Mouse (Mus musculus) heart, adult 11 months (tissue): ENCODE results near the gene Gm44965.

ENCODE experiments used
- DNase-seq: peaks from one replicate; pipeline ENCODE4 v3.0.0; 2022

Gene Gm44965

DNA sequence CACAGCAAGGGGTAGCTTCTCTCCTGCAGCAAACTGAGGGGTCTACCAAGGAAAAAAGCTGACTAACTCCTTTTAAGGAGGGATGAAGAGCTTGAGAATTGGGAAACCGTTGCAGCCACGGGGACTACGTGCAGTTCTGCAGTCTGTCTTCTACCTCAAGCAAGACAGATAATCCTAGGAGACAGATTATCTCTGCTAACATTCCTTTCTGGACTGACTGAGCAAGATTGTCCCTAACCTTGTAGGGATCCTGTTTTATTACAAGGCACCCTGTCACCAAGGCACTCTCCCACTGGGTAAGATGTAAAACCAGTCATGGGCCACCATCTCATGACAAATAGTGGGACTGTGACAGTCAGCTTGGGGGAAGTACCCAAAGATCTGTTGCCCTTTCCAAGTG lies 12.5 kb upstream of the Gm44965 start:
- peak; percentile 71 for DNase-seq

DNA sequence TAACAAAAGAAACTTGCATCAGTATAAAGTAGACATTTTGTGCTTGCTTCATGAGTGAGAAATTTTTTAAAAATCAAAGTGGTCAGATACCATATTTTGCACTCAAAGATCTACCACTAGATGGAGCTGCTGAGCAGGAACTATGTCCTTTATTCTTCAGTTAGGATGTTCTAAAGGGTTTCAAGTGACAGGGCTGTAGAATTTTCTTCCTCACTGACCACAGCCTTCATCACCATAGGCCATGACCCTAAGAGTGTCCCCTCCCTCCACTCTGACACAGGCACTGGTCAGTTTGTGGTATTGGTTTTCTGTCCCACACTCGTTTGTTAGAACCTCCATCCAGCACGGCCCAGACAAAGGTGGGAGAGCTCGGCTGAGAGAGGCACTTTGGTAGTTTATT lies 11.7 kb upstream of the Gm44965 start:
- peak; percentile 82 for DNase-seq

DNA sequence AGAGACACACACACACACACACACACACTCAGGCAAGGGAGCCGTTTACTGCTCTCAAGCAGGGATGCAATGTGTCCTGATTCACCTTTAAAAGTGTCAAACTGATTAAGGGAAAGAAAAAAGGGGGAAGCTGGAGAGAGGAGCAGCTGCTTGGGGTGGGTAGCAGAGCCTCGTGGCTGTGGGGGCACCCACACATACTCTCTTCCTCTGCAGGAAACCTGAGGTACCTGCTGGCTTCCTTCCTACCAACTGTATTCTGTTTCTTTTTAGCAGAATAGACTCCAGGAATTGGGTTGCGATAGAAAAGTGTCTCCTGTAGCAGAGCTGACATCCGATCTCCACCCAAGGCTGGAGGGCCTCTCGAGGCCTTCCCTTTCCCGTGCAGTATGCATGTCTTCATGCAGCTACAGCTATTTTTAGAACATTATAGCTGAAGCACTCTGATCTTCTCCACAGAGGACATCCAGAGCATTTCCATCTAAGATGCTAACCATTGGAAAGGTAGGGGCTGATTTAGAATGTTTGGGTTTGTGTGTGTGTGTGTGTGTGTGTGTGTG lies 4.5 kb upstream of the Gm44965 start, which contains the start of gene Gm45021:
TSS of gene Gm45021 (plus strand) at position 417 of the 557 bp plus-strand sequence.
- DNase-seq = no peak

DNA sequence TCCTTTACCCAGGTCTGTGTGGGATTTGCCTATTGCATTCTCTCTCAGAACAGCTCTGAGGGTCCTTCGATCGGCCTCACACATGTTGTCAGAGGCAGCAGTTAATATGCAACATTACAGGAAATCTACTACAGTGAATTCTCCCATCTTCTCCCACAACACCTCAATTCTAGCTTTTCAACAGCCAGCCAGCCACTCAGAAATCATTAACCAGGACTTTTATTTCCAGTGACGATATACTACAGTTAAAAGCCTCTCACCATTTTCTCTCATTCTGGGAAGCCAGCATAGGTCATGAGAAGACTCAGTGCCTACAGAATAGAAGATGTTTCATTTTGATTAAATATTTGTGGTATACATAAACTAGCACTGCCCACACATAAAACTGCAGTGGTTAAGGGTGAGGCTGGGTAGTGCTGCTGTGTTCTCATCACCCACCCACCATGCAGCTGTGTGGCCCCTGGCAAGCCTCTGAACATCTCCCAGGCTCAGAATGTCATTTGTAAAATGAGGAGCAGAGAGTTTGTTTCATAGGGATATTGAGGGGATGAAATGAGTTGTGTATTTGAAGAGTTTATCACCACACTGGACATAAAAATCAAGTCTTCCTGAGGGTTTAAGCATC lies 2.4 kb upstream of the Gm44965 start:
- DNase-seq = no peak

DNA sequence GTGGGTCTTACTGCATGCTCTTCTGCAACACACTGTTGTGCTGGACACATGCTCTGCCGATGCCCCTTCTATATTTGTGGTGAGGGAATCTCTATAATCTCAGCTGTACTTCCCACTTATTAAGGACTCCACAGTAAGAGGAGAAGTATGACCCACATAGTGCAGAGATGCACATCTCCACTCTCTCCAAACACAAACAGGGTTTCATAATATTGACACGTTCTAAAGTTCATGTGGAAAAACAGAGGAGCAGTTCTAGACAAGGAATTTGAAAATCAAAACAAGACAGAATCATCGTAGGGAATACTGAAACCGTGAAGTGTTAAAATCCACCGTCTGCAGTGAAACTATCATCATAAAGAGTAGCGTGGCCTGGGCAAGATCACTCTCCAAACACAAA lies 1.9 kb upstream of the Gm44965 start:
- DNase-seq = no peak

DNA sequence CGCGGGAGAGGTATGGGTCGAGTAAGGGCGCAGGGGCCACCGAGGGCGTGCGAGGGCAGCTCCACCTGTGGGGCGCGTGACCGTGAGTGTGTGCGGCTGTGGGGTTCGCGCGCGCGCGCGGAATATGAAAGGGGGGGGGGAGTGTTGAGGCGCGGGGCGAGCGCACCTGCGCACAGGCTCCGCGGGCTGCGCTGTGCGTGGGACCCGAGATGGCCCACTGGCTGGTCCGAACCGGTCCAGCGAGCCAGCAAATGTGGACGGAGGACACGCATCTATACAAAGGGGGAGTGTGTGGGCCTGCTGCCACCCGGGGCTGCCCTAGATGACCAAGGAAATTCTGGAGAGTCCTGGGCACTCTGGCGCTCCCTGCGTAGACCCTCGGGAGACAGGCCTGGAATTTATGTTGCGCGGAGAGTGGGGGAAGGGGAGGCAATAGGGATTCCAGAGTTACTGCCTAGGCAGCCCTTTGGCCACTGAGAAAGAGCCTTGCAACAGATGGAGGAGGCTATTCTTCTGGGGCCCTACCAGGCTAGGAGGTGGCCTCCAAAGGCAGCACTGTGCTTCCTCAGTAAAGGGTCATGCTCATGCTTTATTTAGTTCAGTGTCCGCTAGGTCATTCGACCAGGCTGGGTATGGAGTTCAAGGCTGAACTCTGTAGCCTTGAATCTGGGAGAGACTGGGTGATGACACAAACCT lies 450 bp downstream of the Gm44965 start:
- no peak for DNase-seq

DNA sequence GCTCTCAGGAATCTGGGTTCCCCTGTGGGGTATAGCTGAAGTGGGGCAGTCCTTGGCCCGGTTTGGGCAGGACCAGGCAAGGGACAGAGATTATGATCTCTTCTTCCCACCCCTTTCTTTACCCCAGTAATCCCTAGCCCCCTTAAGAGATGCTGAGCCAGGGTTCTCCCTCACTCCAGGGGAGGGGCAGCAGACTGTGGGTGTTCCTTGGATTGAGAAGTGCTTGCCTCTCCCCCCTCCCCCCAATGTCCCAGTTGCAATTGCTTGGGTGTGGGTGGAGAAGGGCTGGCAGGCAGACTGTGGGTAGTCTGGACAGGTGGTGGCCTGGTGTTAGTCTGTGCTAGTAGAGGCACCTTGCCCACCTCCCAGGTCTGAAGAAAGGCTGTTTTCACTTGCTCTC lies 1.5 kb downstream of the Gm44965 start:
- DNase-seq = peak; percentile 94

DNA sequence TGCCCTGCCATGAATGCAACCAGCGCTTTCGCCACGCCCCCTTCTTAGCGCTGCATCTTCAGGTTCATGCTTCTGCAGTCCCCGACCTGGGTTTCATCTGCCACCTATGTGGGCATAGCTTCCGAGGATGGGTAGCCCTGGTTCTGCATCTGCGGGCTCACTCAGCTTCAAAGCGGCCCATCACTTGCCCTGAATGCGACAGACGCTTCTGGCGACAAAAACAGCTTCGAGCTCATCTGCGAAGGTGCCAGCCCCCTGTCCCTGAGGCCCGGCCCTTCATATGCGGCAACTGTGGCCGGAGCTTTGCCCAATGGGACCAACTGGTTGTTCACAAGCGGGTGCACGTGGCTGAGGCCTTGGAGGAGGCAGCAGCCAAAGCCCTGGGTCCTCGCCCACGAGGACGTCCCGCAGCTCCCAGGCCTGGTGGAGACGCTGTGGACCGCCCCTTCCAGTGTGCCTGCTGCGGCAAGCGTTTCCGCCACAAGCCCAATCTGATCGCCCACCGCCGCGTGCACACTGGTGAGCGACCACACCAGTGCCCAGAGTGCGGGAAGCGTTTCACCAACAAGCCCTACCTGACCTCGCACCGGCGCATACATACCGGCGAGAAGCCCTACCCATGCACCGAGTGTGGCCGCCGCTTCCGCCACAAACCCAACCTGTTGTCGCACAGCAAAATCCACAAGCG lies 2.9 kb downstream of the Gm44965 start:
- peak; percentile 91 for DNase-seq

DNA sequence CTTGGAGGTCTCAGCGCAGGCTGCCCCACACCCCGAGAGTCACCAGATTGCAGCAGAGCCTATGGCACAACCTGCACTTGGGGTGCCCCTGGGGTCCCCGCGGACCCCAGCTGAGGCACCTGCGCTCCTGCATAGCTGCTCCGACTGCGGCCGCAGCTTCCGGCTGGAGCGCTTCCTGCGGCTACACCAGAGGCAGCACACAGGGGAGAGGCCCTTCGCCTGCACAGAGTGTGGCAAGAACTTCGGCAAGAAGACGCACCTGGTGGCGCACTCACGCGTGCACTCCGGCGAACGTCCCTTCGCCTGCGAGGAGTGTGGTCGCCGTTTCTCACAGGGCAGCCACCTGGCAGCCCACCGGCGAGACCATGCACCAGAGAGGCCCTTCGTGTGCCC lies 3.5 kb downstream of the Gm44965 start:
- DNase-seq = no peak

DNA sequence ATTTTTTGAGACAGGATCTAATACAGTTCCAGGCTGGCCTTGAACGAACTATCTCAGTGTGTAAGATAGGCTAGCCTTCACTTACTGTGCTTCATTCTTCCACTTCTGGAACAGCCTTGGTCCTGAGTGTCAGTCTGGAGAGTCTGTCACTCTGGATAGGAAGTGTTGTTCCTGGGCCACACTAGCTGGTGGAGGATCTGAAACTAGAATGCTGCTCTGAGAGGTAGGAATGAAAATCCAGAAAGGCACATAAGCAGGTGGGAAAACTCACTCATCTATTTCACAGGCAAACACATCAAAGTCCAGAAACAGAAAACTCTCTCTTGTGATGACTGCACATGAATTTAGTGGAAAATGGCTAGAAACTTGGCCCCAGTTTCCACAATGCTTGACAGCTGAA lies 6.9 kb downstream of the Gm44965 start:
- no peak for DNase-seq

DNA sequence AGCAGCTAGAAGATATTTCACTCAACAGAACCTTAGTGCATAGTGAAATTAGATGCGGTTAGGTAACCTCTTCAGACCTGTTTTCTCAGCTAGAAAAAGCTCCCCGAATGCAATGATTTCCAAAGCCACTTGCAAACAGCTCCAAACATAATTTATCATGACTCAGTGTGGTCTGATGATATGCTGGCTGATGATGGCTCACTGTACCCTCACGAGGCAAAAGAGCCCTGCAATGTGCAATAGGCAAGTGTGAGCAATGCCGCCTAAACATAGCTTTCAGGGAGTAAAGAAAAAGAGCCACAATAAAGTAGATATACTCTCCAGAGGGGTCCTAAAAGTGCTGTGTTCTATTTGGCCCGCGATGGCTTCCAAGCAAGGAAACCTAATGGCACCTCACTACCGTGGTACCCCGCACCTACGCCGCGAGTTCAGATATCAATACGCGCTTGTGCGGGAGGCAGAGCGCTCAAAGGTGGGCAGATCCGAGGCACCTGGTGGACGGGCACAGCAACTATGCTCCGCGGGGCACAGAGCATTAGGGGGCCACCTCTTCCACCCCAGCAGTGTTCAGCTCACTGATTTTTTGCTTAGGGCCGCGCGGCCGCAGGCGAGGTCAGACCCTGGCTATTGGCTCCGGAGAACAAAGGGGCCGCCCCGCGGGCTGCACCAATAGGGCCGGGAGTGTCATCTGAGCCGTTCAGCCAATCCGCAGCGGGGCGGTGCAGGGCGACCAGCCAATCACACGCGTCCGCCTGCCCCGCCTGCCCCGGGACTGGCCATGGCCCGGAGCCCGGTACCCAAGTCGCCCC lies 7.7 kb downstream of the Gm44965 start, which contains the start of gene Zfp775:
TSS of gene Zfp775 (plus strand) at position 793 of the 809 bp plus-strand sequence.
- peak; percentile 100 for DNase-seq

DNA sequence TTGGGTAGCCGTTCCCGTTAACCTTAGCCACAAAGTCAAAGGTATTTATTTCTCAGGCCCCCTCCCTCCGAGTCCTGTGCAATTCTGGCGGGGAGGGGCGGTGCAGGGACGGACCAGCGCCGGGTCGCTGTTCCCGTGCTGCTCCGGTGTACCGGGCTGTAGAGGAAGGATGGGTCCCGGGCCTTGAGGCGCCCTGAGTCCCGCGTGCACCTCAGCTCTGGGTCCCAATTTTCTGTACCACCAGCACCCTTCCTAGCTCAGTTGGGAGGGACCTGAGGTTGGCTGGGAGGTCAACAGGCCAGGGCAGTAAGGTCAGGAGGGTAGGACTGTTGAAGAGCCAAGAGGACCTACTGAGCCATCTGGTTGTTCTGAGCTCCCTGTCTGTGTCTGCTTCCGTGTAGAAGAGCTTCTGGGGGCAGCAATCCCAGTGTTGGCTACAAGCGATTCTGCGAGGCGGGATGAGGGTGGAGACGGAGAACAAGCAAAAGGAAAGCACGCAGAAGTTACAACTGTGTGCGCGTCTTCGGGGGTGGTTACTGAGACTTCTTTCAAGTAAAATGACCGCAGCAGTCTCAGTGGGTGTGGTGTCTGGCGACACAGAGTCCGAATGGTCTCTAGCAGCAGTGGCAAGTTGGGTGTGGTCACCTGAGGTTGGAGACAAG lies 8.5 kb downstream of the Gm44965 start:
- no peak for DNase-seq

DNA sequence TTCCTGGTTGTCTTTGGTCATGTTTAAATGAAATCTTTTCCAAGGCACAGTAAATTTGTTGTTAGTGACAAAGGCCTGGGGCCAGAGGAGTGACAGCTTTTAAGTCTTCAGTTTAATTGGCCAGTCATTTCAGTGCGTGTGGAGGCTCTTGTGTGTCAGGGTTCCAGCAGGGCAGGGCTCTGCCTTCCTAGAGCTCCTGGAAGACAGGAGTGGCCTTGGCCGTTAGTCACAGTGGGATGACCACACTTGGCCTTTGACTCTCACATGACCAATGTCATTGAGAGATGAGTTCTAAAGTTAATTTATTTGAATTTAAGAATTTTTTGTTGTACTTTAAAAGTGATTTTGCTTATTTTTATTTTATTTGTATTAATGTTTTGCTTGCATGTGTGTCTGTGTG lies 14.4 kb downstream of the Gm44965 start:
- DNase-seq = no peak

DNA sequence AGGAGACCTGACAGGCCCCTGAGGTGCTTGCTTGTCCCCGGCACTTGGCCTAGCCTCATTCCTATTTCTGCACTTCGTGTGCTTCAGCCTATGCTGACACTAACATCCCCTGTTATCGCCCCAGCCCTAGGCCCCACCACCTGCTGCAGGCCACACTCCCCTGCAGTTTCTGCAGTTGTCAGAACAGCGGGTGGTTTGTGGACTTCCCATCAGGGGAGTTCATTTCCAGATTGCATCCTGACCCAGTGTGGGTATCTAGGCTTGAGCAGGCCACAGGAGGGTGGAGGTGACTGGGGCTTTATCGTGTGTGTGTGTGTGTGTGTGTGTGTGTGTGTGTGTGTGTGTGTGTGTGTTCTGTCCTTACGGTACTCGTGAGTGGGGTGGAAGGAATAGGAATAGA lies 15.8 kb downstream of the Gm44965 start:
- DNase-seq = no peak

DNA sequence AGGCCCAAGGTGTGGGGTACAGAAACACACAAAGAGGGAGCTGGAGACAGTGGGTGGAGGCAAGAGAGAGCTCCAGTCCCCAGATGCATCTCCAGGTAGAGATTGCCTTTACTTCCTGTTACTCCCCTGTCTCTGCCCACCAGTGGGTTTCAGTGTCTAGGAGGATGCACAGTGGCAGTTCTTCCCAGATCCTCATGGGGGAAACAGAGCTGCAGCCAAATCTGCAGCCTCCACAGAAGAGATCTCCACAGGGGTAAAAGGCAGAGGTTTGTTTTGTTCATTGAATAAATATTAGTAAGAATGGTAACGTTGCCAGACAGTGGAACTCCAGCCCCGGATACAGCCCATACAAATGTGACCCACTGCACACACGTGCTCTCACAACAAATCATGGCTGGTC lies 16.9 kb downstream of the Gm44965 start:
- DNase-seq = no peak

DNA sequence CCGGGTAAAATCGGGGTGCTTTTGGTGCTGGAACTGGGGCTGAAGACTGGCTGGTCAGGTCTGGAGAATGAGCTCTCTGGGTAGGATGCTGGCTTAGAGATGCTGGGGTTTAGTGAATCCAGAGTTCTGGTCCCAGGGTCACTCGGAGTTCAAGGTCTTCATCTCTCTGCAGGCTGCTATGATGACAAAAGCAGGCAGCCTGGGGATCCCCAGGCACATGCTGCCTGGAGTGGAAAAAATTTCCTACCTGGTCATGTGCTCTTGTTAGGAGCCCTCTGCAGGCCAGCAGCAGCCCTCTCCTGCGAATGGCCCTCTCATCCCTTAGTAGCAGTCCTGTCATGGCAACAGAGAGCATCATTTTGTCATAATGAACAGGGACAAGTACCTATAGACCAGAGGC lies 19.7 kb downstream of the Gm44965 start:
- no peak for DNase-seq

DNA sequence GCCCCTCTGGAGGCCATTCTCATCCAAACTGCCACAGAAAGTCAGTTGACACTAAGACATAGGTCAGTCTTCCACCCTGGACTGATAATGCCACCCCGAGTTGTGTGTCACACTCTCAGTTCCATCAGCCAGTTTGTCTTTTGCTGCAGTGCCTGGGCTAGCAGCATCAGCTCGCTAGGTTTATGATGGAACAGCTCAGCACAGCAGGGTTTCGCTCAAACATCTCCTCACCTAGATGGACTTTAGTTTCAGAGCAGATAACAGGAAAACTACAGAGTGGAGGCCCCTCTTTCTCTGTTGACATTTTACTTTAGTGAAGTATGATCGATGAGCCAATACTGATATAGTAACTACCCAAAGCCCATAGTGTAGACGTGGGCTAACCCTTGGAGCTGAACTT lies 21.0 kb downstream of the Gm44965 start:
- DNase-seq = no peak

DNA sequence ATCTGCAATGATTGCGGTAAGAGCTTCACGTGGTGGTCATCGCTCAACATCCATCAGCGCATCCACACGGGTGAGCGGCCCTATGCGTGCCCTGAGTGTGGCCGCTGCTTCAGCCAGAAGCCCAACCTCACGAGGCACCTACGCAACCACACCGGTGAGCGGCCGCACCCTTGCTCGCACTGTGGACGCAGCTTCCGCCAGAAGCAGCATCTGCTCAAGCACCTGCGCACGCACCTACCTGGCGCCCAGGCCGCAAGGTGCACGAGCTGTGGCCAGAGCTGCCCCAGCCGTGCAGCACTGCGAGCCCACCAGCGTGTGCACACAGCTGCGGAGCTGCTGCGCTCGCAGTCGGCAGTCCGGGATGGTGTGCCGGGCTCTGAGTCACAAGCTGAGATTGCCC lies 26.3 kb downstream of the Gm44965 start:
- DNase-seq = no peak

DNA sequence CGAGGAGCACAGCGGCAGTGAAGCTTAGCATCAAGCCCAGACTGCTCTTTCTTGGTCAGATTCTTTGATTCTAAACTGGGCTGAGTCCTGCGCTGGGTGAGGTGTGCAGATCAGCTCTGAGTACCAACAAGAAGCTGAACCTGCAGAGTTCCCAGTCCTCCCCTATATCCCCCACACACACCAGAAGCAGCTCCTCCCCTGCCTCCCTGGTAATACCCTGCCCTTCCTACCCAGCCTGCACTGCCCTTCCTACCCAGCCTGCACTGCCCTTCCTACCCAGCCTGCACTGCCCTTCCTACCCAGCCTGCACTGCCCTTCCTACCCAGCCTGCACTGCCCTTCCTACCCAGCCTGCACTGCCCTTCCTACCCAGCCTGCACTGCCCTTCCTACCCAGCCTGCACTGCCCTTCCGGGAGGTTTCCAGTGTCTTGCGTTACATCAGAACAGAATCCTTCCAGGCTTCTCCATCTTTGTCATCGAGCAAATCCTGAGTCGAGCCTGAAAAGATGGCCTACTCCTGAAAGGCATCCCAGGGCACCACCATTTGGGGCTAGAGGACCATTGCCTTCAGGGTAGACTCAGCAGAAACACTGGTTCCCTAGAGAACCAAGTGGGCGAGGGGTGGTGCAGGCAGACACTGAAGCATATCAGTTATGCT lies 28.6 kb downstream of the Gm44965 start:
- DNase-seq = peak; percentile 68

DNA sequence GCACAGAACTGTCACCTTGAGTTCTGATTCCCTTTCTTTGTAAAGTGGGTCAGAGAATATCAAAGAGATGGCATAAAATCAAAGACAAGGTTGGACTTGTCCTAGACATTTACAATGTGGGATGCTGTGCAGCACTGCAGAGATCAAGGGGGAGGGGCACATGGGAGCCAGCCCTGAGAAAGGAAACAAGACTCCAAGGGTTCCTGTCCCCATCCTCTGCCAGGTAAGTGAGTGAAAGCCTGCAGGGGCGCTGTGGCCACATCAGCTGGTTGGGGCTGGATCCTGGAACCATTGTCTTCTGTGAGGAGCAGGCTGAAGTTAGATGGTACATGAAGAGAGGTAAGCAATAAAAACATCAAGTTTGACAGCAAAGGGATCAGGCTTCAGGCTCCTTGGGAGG lies 29.7 kb downstream of the Gm44965 start:
- no peak for DNase-seq

DNA sequence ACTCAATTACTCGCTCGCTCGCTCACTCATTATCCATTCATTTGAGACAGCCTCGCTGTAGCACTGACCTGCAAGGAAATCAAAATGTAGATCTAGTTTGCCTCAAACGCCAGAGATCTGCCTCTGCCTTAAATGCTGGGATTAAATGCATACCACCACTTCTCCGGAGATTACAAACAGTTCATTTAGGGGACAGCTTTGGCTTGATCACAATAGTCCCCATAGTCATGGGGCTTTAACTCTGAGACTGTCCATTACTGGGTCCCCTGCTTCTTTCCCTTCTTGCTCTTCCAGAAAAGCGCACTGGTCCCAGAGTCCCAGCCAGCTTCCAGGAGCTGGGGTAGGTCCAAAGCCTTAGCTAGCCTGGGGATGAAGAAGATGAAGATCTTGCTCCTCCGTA lies 32.7 kb downstream of the Gm44965 start, which contains the start of gene AI854703:
TSS of gene AI854703 (plus strand) at position 301 of the 400 bp plus-strand sequence.
- no peak for DNase-seq

DNA sequence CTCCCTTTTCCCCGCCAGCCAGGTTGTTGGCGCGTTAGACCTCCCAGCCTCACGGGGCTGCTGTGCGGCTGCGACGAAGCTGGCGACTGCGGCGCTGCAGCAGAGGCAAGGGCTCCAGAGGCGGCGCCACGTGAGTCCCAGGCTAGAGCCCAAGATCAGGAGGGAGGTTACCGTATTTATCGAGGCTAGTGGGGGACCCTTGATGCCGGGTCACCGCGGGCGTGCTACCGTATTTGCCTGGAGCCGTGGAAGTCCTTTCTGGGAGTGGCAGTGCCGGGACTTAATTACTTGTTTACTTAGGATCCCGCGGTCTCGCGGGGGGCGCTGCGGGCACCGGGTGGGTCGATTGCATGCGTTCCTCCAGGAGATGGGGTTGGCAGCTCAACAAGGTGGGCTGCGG lies 33.2 kb downstream of the Gm44965 start:
- peak; percentile 97 for DNase-seq
